8 mouse cellular contexts compared by ENCODE assay signal in genomic region chr5:130171423-130171954, GRCm38 (mm10). TPM values are rescaled to one million over a fixed set of nuclear protein-coding genes. Genes with fewer than 3 reads are reported as not detected.
DNase-seq lines count a peak whose midpoint lies in the region; ATAC-seq and TF ChIP-seq lines count a peak whose summit lies in the region.

Gene Rabgef1, plus strand, starts transcription at chr5:130171798.

- peak; percentile 97 for TF ChIP-seq POLR2A in cortical plate, adult 2 months (IDR thresholded peaks at IDR 0.05; ENCODE audit: extremely low read depth, insufficient read depth, low read length)

- DNase-seq in adipocyte (ENCODE audit: low spot score): peak; percentile 97
- peak; percentile 92 to 93 for DNase-seq in gastrocnemius, adult 8-10 months (ENCODE audit: low spot score in 2 of 2)
- peak; percentile 97 for DNase-seq in hindbrain, postnatal 0 days (ENCODE audit: low spot score)
- DNase-seq in left cerebral cortex, adult 18-20 months (ENCODE audit: low spot score in 2 of 2): peak; percentile 92 to 95
- DNase-seq in lung, postnatal 4 days: peak; percentile 97
- peak; percentile 95 for DNase-seq in retina, postnatal 1 day
- DNase-seq in thymus, postnatal 4 days: peak; percentile 91

- H3K36me3 ChIP-seq in hindbrain, postnatal 0 days (ENCODE audit: insufficient read depth, low read length): no peaks in the 10 kb centered on the region

- H3K27ac ChIP-seq in cortical plate, adult 2 months (ENCODE audit: insufficient read depth, low read length): peak within 1 kb of the TSS; percentile 96
- peak within 1 kb of the TSS; percentile 87 for H3K27ac ChIP-seq in hindbrain, postnatal 0 days

- H3K4me3 ChIP-seq in cortical plate, adult 2 months (ENCODE audit: insufficient read depth, low read length): peak within 1 kb of the TSS; percentile 88
- peak within 1 kb of the TSS; percentile 92 for H3K4me3 ChIP-seq in hindbrain, postnatal 0 days (ENCODE audit: low read length)

- peak within 1 kb of the TSS; percentile 72 for H3K4me2 ChIP-seq in hindbrain, postnatal 0 days (ENCODE audit: low read depth, low read length)

- H3K27me3 ChIP-seq in hindbrain, postnatal 0 days (ENCODE audit: insufficient read depth, low read length): no peaks in the 10 kb centered on the region

- peak; percentile 97 for ATAC-seq in hindbrain, postnatal 0 days

- H3K4me1 ChIP-seq in cortical plate, adult 2 months (ENCODE audit: control insufficient read depth, insufficient read depth, low read length): peaks cover 6% of the 10 kb centered on the region
- peaks cover 13% of the 10 kb centered on the region for H3K4me1 ChIP-seq in hindbrain, postnatal 0 days (ENCODE audit: insufficient read depth, low read length)

- no peak for TF ChIP-seq CTCF in cortical plate, adult 2 months (IDR thresholded peaks at IDR 0.05; ENCODE audit: extremely low read depth, insufficient read depth, low read length)
- no peak for TF ChIP-seq CTCF in hindbrain, postnatal 0 days (IDR thresholded peaks at IDR 0.05; ENCODE audit: low read depth)

- H3K9me3 ChIP-seq in hindbrain, postnatal 0 days (ENCODE audit: low read length): no peaks in the 10 kb centered on the region

- H3K9ac ChIP-seq in hindbrain, postnatal 0 days (replicated peaks; ENCODE audit: low read length): peak within 1 kb of the TSS; percentile 85

- WGBS in hindbrain, postnatal 0 days: 4% methylated on average over 47 of the region's 62 CpGs

RNA-seq across cellular contexts. Expression of gene Rabgef1, which starts in this region (rescaled TPM):
- 38.5 and 43.6 TPM in 2 replicates for polyA plus RNA-seq in cortical plate, adult 2 months (2012; rRNA removed)
- total RNA-seq in gastrocnemius, adult 8-10 months (2022): 100 to 1,000 TPM in 3 of 4 experiments, 10 to 100 TPM in 1; 94.6 to 134 (median 116) TPM
- total RNA-seq in hindbrain, postnatal 0 days (2014; rRNA removed): 16.1 and 19.9 TPM in 2 replicates
- polyA plus RNA-seq in hindbrain, postnatal 0 days (2015; fragmentation: Nextera tagmentation; extraction: Ambion mirVana): 27.4 and 28.9 TPM in 2 replicates
- total RNA-seq in left cerebral cortex, adult 18-20 months (2021): 10 to 100 TPM; 64.5 to 71.3 TPM

Comparison
In these comparisons a context has a peak if more than half of its experiments do, and no peak if none do; other contexts are left out.
1. Peak in every context shown above with its lines: DNase-seq, ATAC-seq, H3K4me3 ChIP-seq and H3K27ac ChIP-seq.